Mouse (Mus musculus) liver, embryonic 11.5 days (tissue): ENCODE results near the gene Nup98. TPM values are rescaled to one million over a fixed set of nuclear protein-coding genes. Genes with fewer than 3 reads are reported as not detected.

Experiments
- ATAC-seq: fragments of 200-750 bp; cut with Nextera tagmentation; replicated peaks from 2 replicates; pipeline ENCODE4 v1.8.0; 2017; ENCODE audit warnings: moderate number of reproducible peaks, mild to moderate bottlenecking, moderate TSS enrichment, moderate library complexity; ENCODE audit not compliant: low FRiP score
- DNase-seq: peaks from one replicate; pipeline ENCODE4 v3.0.0-alpha.2; 2017; ENCODE audit warnings: low spot score
- H3K27ac ChIP-seq: fragments of 300-500 bp; sonication (generic); 2 replicates; pipeline ENCODE4 v1.5.1; 2014; ENCODE audit warnings: mild to moderate bottlenecking, low read depth, low read length, control low read depth
- H3K27me3 ChIP-seq: fragments of 300-500 bp; sonication (generic); replicated peaks from 2 replicates; pipeline ENCODE4 v1.6.1; 2014; ENCODE audit warnings: low read length, mixed read lengths; ENCODE audit not compliant: control insufficient read depth, insufficient read depth
- H3K36me3 ChIP-seq: fragments of 300-500 bp; sonication (generic); 2 replicates; pipeline ENCODE4 v1.6.1; 2014; ENCODE audit warnings: mild to moderate bottlenecking, low read length, moderate library complexity, mixed read lengths; ENCODE audit not compliant: control insufficient read depth, insufficient read depth
- H3K4me1 ChIP-seq: fragments of 300-500 bp; sonication (generic); replicated peaks from 2 replicates; pipeline ENCODE4 v1.6.1; 2014; ENCODE audit warnings: low read length, mixed read lengths; ENCODE audit not compliant: control insufficient read depth, insufficient read depth
- H3K4me2 ChIP-seq: fragments of 300-500 bp; sonication (generic); 2 replicates; pipeline ENCODE4 v1.6.1; 2014; ENCODE audit warnings: mild to moderate bottlenecking, control low read depth, moderate library complexity
- H3K4me3 ChIP-seq: fragments of 300-500 bp; sonication (generic); 2 replicates; pipeline ENCODE4 v1.5.1; 2014; ENCODE audit warnings: low read depth, low read length, control low read depth
- H3K9ac ChIP-seq: fragments of 300-500 bp; sonication (generic); 2 replicates; pipeline ENCODE4 v1.6.1; 2014; ENCODE audit warnings: low read depth, low read length, control low read depth
- H3K9me3 ChIP-seq: fragments of 300-500 bp; sonication (generic); 2 replicates; pipeline ENCODE4 v1.6.1; 2016; ENCODE audit warnings: low read length, inconsistent platforms, mixed read lengths; ENCODE audit not compliant: control insufficient read depth
- WGBS: fragments of 180-500 bp; shearing (Covaris S2); extraction: QIAGEN DNeasy Blood & Tissue Kit; methylation state at CpG from one replicate; pipeline ENCODE4 v1.1.7; 2014; 5-methylcytosine and 5-hydroxymethylcytosine counted together
- polyA plus RNA-seq: library from polyadenylated mRNA; unstranded; fragments of >200 nt; fragmentation: Nextera tagmentation; extraction: Ambion mirVana; gene quantifications from 2 replicates; pipeline ENCODE4 v1.2.1, GENCODE M21; 2014

The Nup98 gene
- polyA plus RNA-seq, 1 experiment from 2014 or later, result 42.0 TPM

- H3K4me1 ChIP-seq, result peaks cover 54% of the 10 kb centered on the region
- H3K27ac ChIP-seq, result no peak overlapping the region
- 56% methylated on average over 5 of the region's 5 CpGs for WGBS
- no peaks in the 10 kb centered on the region for H3K9me3 ChIP-seq
- no peak overlapping the region for H3K4me3 ChIP-seq
- no peak overlapping the region for H3K9ac ChIP-seq
- DNase-seq, result no peak
- H3K36me3 ChIP-seq, result peaks cover 30% of the 10 kb centered on the region
- no peak overlapping the region for H3K4me2 ChIP-seq
- no peak for ATAC-seq
- H3K27me3 ChIP-seq, result no peaks in the 10 kb centered on the region
These were observed 32.4 kb upstream of the Nup98 start for GRCm38 (mm10) chr7:102242371-102242770.

GRCm38 (mm10) chr7:102239591-102239990, 29.6 kb upstream of the Nup98 start:
- H3K36me3 ChIP-seq, result peaks cover 38% of the 10 kb centered on the region
- H3K4me1 ChIP-seq, result peaks cover 26% of the 10 kb centered on the region

DNA sequence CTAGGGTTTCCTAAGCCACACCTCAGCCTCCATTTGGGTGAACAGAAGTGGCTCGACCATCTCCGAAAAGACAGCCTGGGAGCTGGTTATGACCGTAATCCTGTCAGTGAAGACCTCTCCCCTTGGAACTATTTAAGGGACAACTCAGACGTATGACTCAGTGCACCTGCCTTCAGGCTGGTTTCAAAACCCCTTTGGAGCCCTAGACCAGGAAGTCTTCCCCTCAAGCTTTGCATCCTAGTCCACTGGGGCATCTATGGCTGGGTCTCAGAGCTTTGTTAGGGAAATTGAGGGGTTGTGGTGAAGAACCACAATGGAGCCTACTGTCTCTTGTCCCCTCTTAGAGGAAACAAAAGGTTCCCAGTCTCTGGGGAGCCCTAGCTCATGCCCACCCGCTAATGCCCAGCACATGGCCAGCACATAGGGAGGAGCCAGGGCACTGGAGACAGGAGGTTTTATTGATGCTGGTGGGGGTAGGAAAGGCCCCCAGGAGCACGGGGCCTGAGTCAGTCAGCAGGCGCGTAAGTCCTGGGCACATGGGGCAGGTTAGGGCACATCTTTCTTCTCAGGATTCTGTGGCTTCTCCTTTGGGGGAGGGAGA, 28.8 kb upstream of the Nup98 start:
- no peak overlapping the region for H3K9ac ChIP-seq
- ATAC-seq (no peak), DNase-seq (no peak)
- no peaks in the 10 kb centered on the region for H3K9me3 ChIP-seq
- no peaks in the 10 kb centered on the region for H3K27me3 ChIP-seq
- WGBS, result 86% methylated on average over 8 of the region's 8 CpGs
- peaks cover 18% of the 10 kb centered on the region for H3K4me1 ChIP-seq
- H3K4me2 ChIP-seq, result no peak overlapping the region
- H3K27ac ChIP-seq, result no peak overlapping the region
- H3K4me3 ChIP-seq, result no peak overlapping the region
- peaks cover 38% of the 10 kb centered on the region for H3K36me3 ChIP-seq

More at GRCm38 (mm10) chr7:102239591-102239990, 29.6 kb upstream of the Nup98 start:
- H3K9ac ChIP-seq, result no peak overlapping the region
- no peak overlapping the region for H3K4me3 ChIP-seq
- no peak overlapping the region for H3K4me2 ChIP-seq
- no peak overlapping the region for H3K27ac ChIP-seq
- WGBS, result 89% methylated on average over 16 of the region's 16 CpGs
- DNase-seq, result no peak
- H3K27me3 ChIP-seq, result no peaks in the 10 kb centered on the region
- no peaks in the 10 kb centered on the region for H3K9me3 ChIP-seq
- no peak for ATAC-seq

- Histone ChIP-seq H3K4me3 (no peak overlapping the region), H3K9ac (no peak overlapping the region), H3K27ac (no peak overlapping the region), H3K4me1 (no peaks in the 10 kb centered on the region), H3K9me3 (no peaks in the 10 kb centered on the region), H3K36me3 (peaks cover 14% of the 10 kb centered on the region; the same call in 1 of the 2 replicates), H3K27me3 (no peaks in the 10 kb centered on the region), H3K4me2 (no peak overlapping the region)
- 65% methylated on average over 4 of the region's 4 CpGs for WGBS
- no peak for DNase-seq
- no peak for ATAC-seq
These were observed 23.1 kb upstream of the Nup98 start for GRCm38 (mm10) chr7:102233059-102233458.

- H3K9me3 ChIP-seq, result no peaks in the 10 kb centered on the region
- H3K4me2 ChIP-seq, result no peak overlapping the region
- H3K36me3 ChIP-seq, result no peaks in the 10 kb centered on the region; the same call in 1 of the 2 replicates
- no peak for DNase-seq
- no peaks in the 10 kb centered on the region for H3K4me1 ChIP-seq
- H3K9ac ChIP-seq, result no peak overlapping the region
- H3K4me3 ChIP-seq, result no peak overlapping the region
- no peak for ATAC-seq
- H3K27ac ChIP-seq, result no peak overlapping the region
- H3K27me3 ChIP-seq, result no peaks in the 10 kb centered on the region
- WGBS, result 88% methylated on average over 6 of the region's 6 CpGs
These were observed 19.8 kb upstream of the Nup98 start for GRCm38 (mm10) chr7:102229814-102230213.

- Histone ChIP-seq H3K36me3 (no peaks in the 10 kb centered on the region; the same call in 1 of the 2 replicates), H3K4me1 (peaks cover 7% of the 10 kb centered on the region; the same call in 1 of the 2 replicates), H3K4me3 (no peak overlapping the region), H3K27ac (no peak overlapping the region), H3K9ac (no peak overlapping the region), H3K9me3 (no peaks in the 10 kb centered on the region), H3K27me3 (no peaks in the 10 kb centered on the region), H3K4me2 (no peak overlapping the region)
- 87% methylated on average over 4 of the region's 4 CpGs for WGBS
- ATAC-seq (no peak), DNase-seq (no peak)
These were observed 18.2 kb upstream of the Nup98 start for GRCm38 (mm10) chr7:102228049-102228670.

DNA sequence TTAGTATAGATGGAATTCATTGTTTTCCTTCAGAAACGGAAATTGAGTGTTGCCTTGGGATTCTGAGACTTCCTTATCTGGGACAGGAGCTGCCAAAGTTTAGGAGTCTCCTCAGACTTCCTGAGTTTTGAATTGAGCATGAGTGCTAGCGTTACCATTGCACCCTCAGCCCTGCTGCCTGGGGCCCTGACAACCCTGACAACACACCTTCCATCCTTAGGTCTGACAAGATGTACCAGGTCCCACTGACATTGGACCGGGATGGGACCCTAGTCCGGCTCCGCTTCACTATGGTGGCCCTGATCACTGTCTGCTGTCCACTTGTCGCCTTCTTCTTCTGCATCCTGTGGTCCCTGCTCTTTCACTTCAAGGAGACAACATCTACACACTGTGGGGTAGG, 16.1 kb upstream of the Nup98 start:
- DNase-seq, result no peak
- Histone ChIP-seq H3K9me3 (no peaks in the 10 kb centered on the region), H3K4me1 (peaks cover 7% of the 10 kb centered on the region; the same call in 1 of the 2 replicates), H3K36me3 (no peaks in the 10 kb centered on the region; the same call in 1 of the 2 replicates), H3K27me3 (no peaks in the 10 kb centered on the region), H3K4me2 (no peak overlapping the region), H3K4me3 (no peak overlapping the region), H3K9ac (no peak overlapping the region), H3K27ac (no peak overlapping the region)
- no peak for ATAC-seq
- WGBS, result 89% methylated on average over 6 of the region's 6 CpGs

DNA sequence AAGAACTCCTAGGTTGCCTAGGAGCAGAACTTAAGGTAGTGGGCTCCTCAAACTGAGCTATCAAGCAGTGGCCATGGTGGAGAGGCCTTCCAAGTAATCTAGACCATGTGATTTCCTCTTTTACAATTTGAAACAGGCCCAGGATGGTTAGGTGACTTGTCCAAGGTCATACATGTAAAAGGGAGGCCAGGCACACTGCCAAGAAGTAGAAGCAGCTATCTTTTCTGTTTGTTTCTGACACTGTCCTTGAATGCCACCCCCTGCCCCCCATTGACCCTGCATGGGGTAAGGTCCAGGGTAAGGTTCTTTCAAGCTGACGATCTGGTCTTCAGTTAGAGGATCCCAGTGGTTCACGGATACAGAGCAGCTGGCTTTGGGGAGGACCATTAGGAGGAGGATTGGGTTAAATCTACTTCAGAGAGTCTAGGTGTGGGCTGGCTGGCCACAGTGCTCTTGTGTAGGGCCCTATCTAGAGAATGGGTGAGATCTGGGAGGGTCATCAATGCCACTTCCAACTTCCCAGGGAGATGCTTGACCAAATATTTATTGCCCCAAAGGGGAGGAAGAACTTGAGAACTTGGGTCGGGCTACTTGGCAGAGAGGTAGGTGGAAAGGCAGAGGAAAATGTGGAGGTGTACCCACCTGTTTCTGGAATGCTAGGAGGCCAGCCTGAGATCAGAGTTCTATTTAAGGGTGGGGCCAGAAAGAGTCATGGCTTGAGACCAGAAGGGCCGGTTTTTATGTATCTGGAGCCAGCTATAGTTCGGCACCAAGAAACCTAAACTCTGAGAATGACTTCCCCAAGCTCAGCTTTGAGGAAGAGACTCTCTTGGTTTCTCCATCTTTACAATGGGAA, 14.1 kb upstream of the Nup98 start:
- Histone ChIP-seq H3K36me3 (no peaks in the 10 kb centered on the region; the same call in 1 of the 2 replicates), H3K27me3 (no peaks in the 10 kb centered on the region), H3K9me3 (no peaks in the 10 kb centered on the region), H3K27ac (no peak overlapping the region), H3K4me2 (peak overlapping the region; percentile 94), H3K9ac (no peak overlapping the region), H3K4me3 (no peak overlapping the region), H3K4me1 (peaks cover 7% of the 10 kb centered on the region; the same call in 1 of the 2 replicates)
- DNase-seq (no peak), ATAC-seq (no peak)
- 79% methylated on average over 5 of the region's 5 CpGs for WGBS
